Mouse (Mus musculus): ENCODE results near the gene Uspl1.

The Uspl1 gene

GRCm38 (mm10) chr5:149257518-149258281 is 73.5 kb downstream of the Uspl1 start:
- no peak for DNase-seq (ENCODE audit: low read depth, low spot score)

DNA sequence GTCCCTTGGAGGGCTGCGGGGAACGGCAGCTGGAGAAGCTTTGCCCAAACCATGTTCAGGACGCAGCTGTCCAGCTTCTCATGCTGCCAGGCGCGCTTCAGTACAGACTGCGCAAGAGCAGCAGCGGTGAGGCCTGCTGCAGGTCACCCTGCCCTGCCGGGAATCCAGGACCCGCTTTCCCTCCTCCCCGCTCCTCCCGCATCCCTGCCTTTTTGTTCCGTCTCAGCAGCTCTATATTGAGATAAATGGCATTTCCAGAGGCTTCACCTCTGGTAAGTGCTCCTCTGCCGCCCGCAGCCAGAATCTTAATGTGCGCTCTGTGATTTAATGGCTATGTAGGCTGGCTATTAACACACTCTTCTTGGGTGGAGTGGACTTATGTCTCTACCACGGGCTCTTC is 74.9 kb downstream of the Uspl1 start:
- no peak for DNase-seq (ENCODE audit: low read depth, low spot score)

DNA sequence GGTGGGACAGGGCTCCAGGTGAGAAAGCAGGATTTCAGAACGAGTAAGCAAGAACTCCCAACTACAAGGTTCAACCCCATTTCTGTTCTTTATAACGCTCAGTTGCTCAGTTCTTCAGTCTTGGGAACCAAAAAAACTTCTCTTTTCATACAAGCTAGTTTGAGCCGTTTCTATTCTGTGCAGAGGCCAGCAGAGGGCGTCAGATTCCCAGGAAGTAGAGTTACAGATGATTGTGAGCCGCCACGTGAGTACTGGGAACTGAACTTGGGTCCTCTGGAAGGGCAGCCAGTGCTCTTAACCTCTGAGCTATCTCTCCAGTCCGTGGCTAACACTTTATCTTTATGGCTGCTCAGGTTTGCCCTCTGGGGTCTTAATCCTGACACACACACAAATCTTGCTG is 77.3 kb downstream of the Uspl1 start:
- DNase-seq (ENCODE audit: low read depth, low spot score): peak; percentile 25

GRCm38 (mm10) chr5:149261866-149262265 is 77.7 kb downstream of the Uspl1 start:
- DNase-seq (ENCODE audit: low read depth, low spot score): peak; percentile 70

GRCm38 (mm10) chr5:149264405-149264804 is 80.3 kb downstream of the Uspl1 start, which contains the start of gene Alox5ap:
Gene Alox5ap, plus strand, starts transcription at chr5:149264767.
- DNase-seq (ENCODE audit: low read depth, low spot score): no peak

DNA sequence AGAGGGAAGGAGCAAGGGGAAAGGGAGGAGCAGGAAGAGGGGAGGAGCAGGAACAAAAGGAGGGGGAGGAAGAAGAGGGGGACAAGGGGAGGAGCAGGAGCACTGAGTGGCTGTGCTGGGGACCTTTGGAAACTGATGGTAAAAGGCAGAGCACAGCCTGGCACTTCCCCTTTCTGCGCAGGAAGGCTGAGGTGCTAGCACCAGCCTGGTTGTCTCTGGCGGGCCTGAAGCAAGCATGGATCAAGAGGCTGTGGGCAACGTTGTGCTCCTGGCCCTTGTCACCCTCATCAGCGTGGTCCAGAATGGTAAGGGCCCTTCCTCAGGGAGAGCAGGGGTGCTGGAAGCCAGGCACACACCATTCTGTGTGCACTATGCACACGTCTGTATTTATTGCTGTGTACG is 80.7 kb downstream of the Uspl1 start:
- no peak for DNase-seq (ENCODE audit: low read depth, low spot score)
